Mouse (Mus musculus): ENCODE data around the gene Elmo1. TPM values are rescaled to one million over a fixed set of nuclear protein-coding genes. Genes with fewer than 3 reads are reported as not detected.

Elmo1 gene
- total and polyA plus RNA-seq, 3 experiments: 5.2 to 7.6 TPM; not detected in 1

- H3K36me3 ChIP-seq (ENCODE audit: control insufficient read depth in 1 of 2, insufficient read depth in 2 of 2, low read length in 2 of 2): no peaks in the 10 kb centered on the region
- no peaks in the 10 kb centered on the region for H3K27me3 ChIP-seq (ENCODE audit: control insufficient read depth in 1 of 2, insufficient read depth in 2 of 2, low read length in 2 of 2)
- TF ChIP-seq POLR2A (IDR thresholded peaks at IDR 0.05; ENCODE audit: control insufficient read depth in 1 of 2, insufficient read depth in 1 of 2, low read depth in 1 of 2, low read length in 2 of 2, poor library complexity in 1 of 2): no peak
- TF ChIP-seq USF2 (IDR thresholded peaks at IDR 0.05; ENCODE audit: borderline replicate concordance in 1 of 2, insufficient read depth in 1 of 2, low read depth in 1 of 2, low read length in 2 of 2): no peak
- TF ChIP-seq NRF1 (IDR thresholded peaks at IDR 0.05; ENCODE audit: insufficient read depth, low read depth, low read length, poor library complexity, severe bottlenecking): no peak
- no peak for TF ChIP-seq GATA1 (IDR thresholded peaks at IDR 0.05; ENCODE audit: low read depth, low read length)
- TF ChIP-seq MYC (IDR thresholded peaks at IDR 0.05; ENCODE audit: low read depth, low read length): no peak
- TF ChIP-seq RAD21 (IDR thresholded peaks at IDR 0.05; ENCODE audit: low read depth, low read length): no peak
- no peaks in the 10 kb centered on the region for H3K9me3 ChIP-seq (replicated peaks; ENCODE audit: insufficient read depth, low read length)
- H3K4me3 ChIP-seq (ENCODE audit: control insufficient read depth in 1 of 2, insufficient read depth in 1 of 2, low read depth in 2 of 2, low read length in 2 of 2): no peak overlapping the region
- H3K79me2 ChIP-seq (ENCODE audit: control insufficient read depth, insufficient read depth, low read length, poor library complexity): no peaks in the 10 kb centered on the region
- DNase-seq (ENCODE audit: low read depth, low spot score): no peak
- H3K4me1 ChIP-seq (ENCODE audit: control insufficient read depth in 1 of 2, insufficient read depth in 2 of 2, low read length in 2 of 2): no peaks in the 10 kb centered on the region
- H3K9ac ChIP-seq (ENCODE audit: control insufficient read depth, low read depth, low read length, poor library complexity, severe bottlenecking): no peak overlapping the region
- H3K27ac ChIP-seq (ENCODE audit: control insufficient read depth, low read depth, low read length): no peak overlapping the region
Measured at GRCm38 (mm10) chr13:20410306-20411101, 320.1 kb downstream of the Elmo1 start.

GRCm38 (mm10) chr13:20416691-20417660, 326.6 kb downstream of the Elmo1 start:
- Histone ChIP-seq H3K27ac (ENCODE audit: control insufficient read depth, low read depth, low read length) (no peak overlapping the region), H3K4me1 (ENCODE audit: control insufficient read depth in 1 of 2, insufficient read depth in 2 of 2, low read length in 2 of 2) (no peaks in the 10 kb centered on the region), H3K9ac (ENCODE audit: control insufficient read depth, low read depth, low read length, poor library complexity, severe bottlenecking) (no peak overlapping the region), H3K36me3 (ENCODE audit: control insufficient read depth in 1 of 2, insufficient read depth in 2 of 2, low read length in 2 of 2) (no peaks in the 10 kb centered on the region), H3K9me3 (replicated peaks; ENCODE audit: insufficient read depth, low read length) (no peaks in the 10 kb centered on the region), H3K79me2 (ENCODE audit: control insufficient read depth, insufficient read depth, low read length, poor library complexity) (no peaks in the 10 kb centered on the region), H3K4me3 (ENCODE audit: control insufficient read depth in 1 of 2, insufficient read depth in 1 of 2, low read depth in 2 of 2, low read length in 2 of 2) (no peak overlapping the region), H3K27me3 (ENCODE audit: control insufficient read depth in 1 of 2, insufficient read depth in 2 of 2, low read length in 2 of 2) (no peaks in the 10 kb centered on the region)
- no peak for TF ChIP-seq ZC3H11A (IDR thresholded peaks at IDR 0.05; ENCODE audit: low read depth, low read length)
- TF ChIP-seq CHD2 (IDR thresholded peaks at IDR 0.05; ENCODE audit: low read length): no peak
- no peak for DNase-seq (ENCODE audit: low read depth, low spot score)

GRCm38 (mm10) chr13:20430998-20431397, 340.6 kb downstream of the Elmo1 start:
- Histone ChIP-seq H3K4me3 (ENCODE audit: control insufficient read depth in 1 of 2, insufficient read depth in 1 of 2, low read depth in 2 of 2, low read length in 2 of 2) (no peak overlapping the region), H3K36me3 (ENCODE audit: control insufficient read depth in 1 of 2, insufficient read depth in 2 of 2, low read length in 2 of 2) (no peaks in the 10 kb centered on the region), H3K27ac (ENCODE audit: control insufficient read depth, low read depth, low read length) (no peak overlapping the region), H3K27me3 (ENCODE audit: control insufficient read depth in 1 of 2, insufficient read depth in 2 of 2, low read length in 2 of 2) (no peaks in the 10 kb centered on the region), H3K9me3 (replicated peaks; ENCODE audit: insufficient read depth, low read length) (no peaks in the 10 kb centered on the region), H3K79me2 (ENCODE audit: control insufficient read depth, insufficient read depth, low read length, poor library complexity) (no peaks in the 10 kb centered on the region), H3K9ac (ENCODE audit: control insufficient read depth, low read depth, low read length, poor library complexity, severe bottlenecking) (no peak overlapping the region), H3K4me1 (ENCODE audit: control insufficient read depth in 1 of 2, insufficient read depth in 2 of 2, low read length in 2 of 2) (no peaks in the 10 kb centered on the region)
- no peak for DNase-seq (ENCODE audit: low read depth, low spot score)
- no peak for TF ChIP-seq USF1 (IDR thresholded peaks at IDR 0.05; ENCODE audit: low read depth, low read length)
- TF ChIP-seq POLR2AphosphoS2 (IDR thresholded peaks at IDR 0.05; ENCODE audit: low read length): no peak
- no peak for TF ChIP-seq MEF2A (IDR thresholded peaks at IDR 0.05; ENCODE audit: extremely low read depth, insufficient replicate concordance, low read depth, low read length, poor library complexity, severe bottlenecking)
- TF ChIP-seq TBP (IDR thresholded peaks at IDR 0.05; ENCODE audit: low read depth, low read length): no peak
- TF ChIP-seq NELFE (IDR thresholded peaks at IDR 0.05; ENCODE audit: low read depth, low read length): no peak
- TF ChIP-seq JUND (IDR thresholded peaks at IDR 0.05; ENCODE audit: low read depth, low read length): no peak
- no peak for TF ChIP-seq MAFK (IDR thresholded peaks at IDR 0.05; ENCODE audit: borderline replicate concordance, low read depth, low read length)
- no peak for TF ChIP-seq MAZ (IDR thresholded peaks at IDR 0.05; ENCODE audit: low read depth, low read length)
- TF ChIP-seq ZNF384 (IDR thresholded peaks at IDR 0.05; ENCODE audit: low read depth, low read length): no peak
- no peak for TF ChIP-seq USF2 (IDR thresholded peaks at IDR 0.05; ENCODE audit: borderline replicate concordance in 1 of 2, insufficient read depth in 1 of 2, low read depth in 1 of 2, low read length in 2 of 2)
- TF ChIP-seq EP300 (IDR thresholded peaks at IDR 0.05; ENCODE audit: low read depth in 1 of 2, low read length in 2 of 2): no peak
